Mouse (Mus musculus): ENCODE results near the gene Ctnnbl1.

The Ctnnbl1 gene

GRCm38 (mm10) chr2:157821259-157821658, 84.1 kb downstream of the Ctnnbl1 start:
- DNase-seq (ENCODE audit: low spot score in 2 of 2): no peak

GRCm38 (mm10) chr2:157823456-157823855, 86.3 kb downstream of the Ctnnbl1 start:
- no peak for DNase-seq (ENCODE audit: low spot score in 2 of 2)

- DNase-seq (ENCODE audit: low spot score in 2 of 2): no peak
Measured at GRCm38 (mm10) chr2:157824249-157824648, 87.0 kb downstream of the Ctnnbl1 start.

GRCm38 (mm10) chr2:157830101-157830500, 92.9 kb downstream of the Ctnnbl1 start:
- no peak for DNase-seq (ENCODE audit: low spot score in 2 of 2)

- DNase-seq (ENCODE audit: low spot score in 2 of 2): no peak
Measured at GRCm38 (mm10) chr2:157830620-157831354, 93.6 kb downstream of the Ctnnbl1 start.

GRCm38 (mm10) chr2:157837050-157837449, 99.8 kb downstream of the Ctnnbl1 start:
- no peak for DNase-seq (ENCODE audit: low spot score in 2 of 2)

- no peak for DNase-seq (ENCODE audit: low spot score in 2 of 2)
Measured at GRCm38 (mm10) chr2:157838206-157838923, 101.2 kb downstream of the Ctnnbl1 start.

GRCm38 (mm10) chr2:157840641-157841078, 103.5 kb downstream of the Ctnnbl1 start:
- DNase-seq (ENCODE audit: low spot score in 2 of 2): no peak

GRCm38 (mm10) chr2:157841121-157841520, 103.9 kb downstream of the Ctnnbl1 start:
- no peak for DNase-seq (ENCODE audit: low spot score in 2 of 2)

GRCm38 (mm10) chr2:157844746-157845145, 107.5 kb downstream of the Ctnnbl1 start:
- no peak for DNase-seq (ENCODE audit: low spot score in 2 of 2)

- DNase-seq (ENCODE audit: low spot score in 2 of 2): no peak
Measured at GRCm38 (mm10) chr2:157845831-157846230, 108.6 kb downstream of the Ctnnbl1 start.

- DNase-seq (ENCODE audit: low spot score in 2 of 2): no peak
Measured at GRCm38 (mm10) chr2:157853135-157853534, 115.9 kb downstream of the Ctnnbl1 start.

GRCm38 (mm10) chr2:157855814-157856213, 118.6 kb downstream of the Ctnnbl1 start:
- DNase-seq (ENCODE audit: low spot score in 2 of 2): no peak

GRCm38 (mm10) chr2:157857496-157857895, 120.3 kb downstream of the Ctnnbl1 start:
- no peak for DNase-seq (ENCODE audit: low spot score in 2 of 2)

GRCm38 (mm10) chr2:157858317-157858716, 121.1 kb downstream of the Ctnnbl1 start:
- DNase-seq (ENCODE audit: low spot score in 2 of 2): no peak

- DNase-seq (ENCODE audit: low spot score in 2 of 2): peak in 1 of 2 experiments; percentile 44
Measured at GRCm38 (mm10) chr2:157859046-157859701, 122.0 kb downstream of the Ctnnbl1 start.

GRCm38 (mm10) chr2:157861273-157861944, 124.2 kb downstream of the Ctnnbl1 start:
- no peak for DNase-seq (ENCODE audit: low spot score in 2 of 2)

GRCm38 (mm10) chr2:157862306-157862705, 125.1 kb downstream of the Ctnnbl1 start:
- DNase-seq (ENCODE audit: low spot score in 2 of 2): no peak

GRCm38 (mm10) chr2:157867126-157867525, 129.9 kb downstream of the Ctnnbl1 start:
- DNase-seq (ENCODE audit: low spot score in 2 of 2): no peak

GRCm38 (mm10) chr2:157870247-157870646, 133.0 kb downstream of the Ctnnbl1 start:
- DNase-seq (ENCODE audit: low spot score in 2 of 2): no peak

GRCm38 (mm10) chr2:157873223-157873622, 136.0 kb downstream of the Ctnnbl1 start:
- DNase-seq (ENCODE audit: low spot score in 2 of 2): peak in 1 of 2 experiments; percentile 14

- no peak for DNase-seq (ENCODE audit: low spot score in 2 of 2)
Measured at GRCm38 (mm10) chr2:157873691-157874090, 136.5 kb downstream of the Ctnnbl1 start.
